Mouse (Mus musculus): ENCODE data around the gene Foxn2. TPM values are rescaled to one million over a fixed set of nuclear protein-coding genes. Genes with fewer than 3 reads are reported as not detected.

The Foxn2 gene
- total and polyA plus RNA-seq, 2 experiments from 2014 or later = 5.4 to 9.0 TPM

- Histone ChIP-seq H3K36me3 (replicated peaks; ENCODE audit: control insufficient read depth, insufficient read depth, low read length) (0 out of 2 replicates have a peak, but pooled peaks cover 3% of the 10 kb centered on the region), H3K27ac (ENCODE audit: low read depth) (no peak overlapping the region), H3K4me2 (ENCODE audit: low read depth, low read length) (no peak overlapping the region), H3K9me3 (replicated peaks; ENCODE audit: control insufficient read depth, low read length) (no peaks in the 10 kb centered on the region), H3K27me3 (ENCODE audit: control insufficient read depth, insufficient read depth, low read length) (no peaks in the 10 kb centered on the region), H3K4me1 (ENCODE audit: control insufficient read depth, insufficient read depth) (0 out of 2 replicates have a peak, but pooled peaks cover 4% of the 10 kb centered on the region), H3K4me3 (ENCODE audit: low read depth, low read length) (no peak overlapping the region), H3K9ac (replicated peaks; ENCODE audit: low read depth, low read length) (no peak overlapping the region)
- no peak for DNase-seq (ENCODE audit: low spot score)
- TF ChIP-seq EP300 (IDR thresholded peaks at IDR 0.05; ENCODE audit: low read depth) (no peak), CTCF (IDR thresholded peaks at IDR 0.05; ENCODE audit: low read depth) (no peak)
- 78% methylated on average over 8 of the region's 8 CpGs for WGBS
- ATAC-seq (ENCODE audit: insufficient read depth, low read depth) = no peak
Measured at GRCm38 (mm10) chr17:88537842-88538430, 97.4 kb downstream of the Foxn2 start.

Other genes with a start within 250 kb of the Foxn2 start
- gene Ppp1r21, start 89.4 kb downstream of the Foxn2 start, total RNA-seq (2014; rRNA removed; ENCODE audit: low replicate concordance) = 5.9 and 10.9 TPM in 2 replicates
- 5.8 and 6.6 TPM in 2 replicates for gene Ppp1r21, start 89.4 kb downstream of the Foxn2 start, polyA plus RNA-seq (2015; fragmentation: Nextera tagmentation; extraction: Ambion mirVana)
- gene Ston1, start 157.0 kb downstream of the Foxn2 start, total RNA-seq (2014; rRNA removed; ENCODE audit: low replicate concordance) = 4.2 and 9.0 TPM in 2 replicates
- gene Ston1, start 157.0 kb downstream of the Foxn2 start, polyA plus RNA-seq (2015; fragmentation: Nextera tagmentation; extraction: Ambion mirVana) = 3.9 and 4.1 TPM in 2 replicates
- gene Gtf2a1l, start 227.9 kb downstream of the Foxn2 start, total RNA-seq (2014; rRNA removed; ENCODE audit: low replicate concordance) = not detected in 2 replicates
- not detected in 2 replicates for gene Gtf2a1l, start 227.9 kb downstream of the Foxn2 start, polyA plus RNA-seq (2015; fragmentation: Nextera tagmentation; extraction: Ambion mirVana)

Measured in heart, postnatal 0 days (tissue).